Comparison of ENCODE assay signal across 8 mouse cellular contexts in genomic region chr4:43382155-43383020, GRCm38 (mm10). TPM values are rescaled to one million over a fixed set of nuclear protein-coding genes. Genes with fewer than 3 reads are reported as not detected.
A peak's percentile ranks its signal among the peaks of the same experiment; 100 is the strongest.
DNase-seq lines count a peak whose midpoint lies in the region; ATAC-seq and TF ChIP-seq lines count a peak whose summit lies in the region.

No protein-coding gene starts in this region.

- WGBS in heart, embryonic 13.5 days = 6% methylated on average over 30 of the region's 33 CpGs
- WGBS in liver, embryonic 16.5 days (ENCODE audit: insufficient replicate concordance) = 5% methylated on average over 30 of the region's 33 CpGs

- peak overlapping the region; percentile 69 for H3K27ac ChIP-seq in heart, embryonic 13.5 days (replicated peaks)
- H3K27ac ChIP-seq in liver, embryonic 16.5 days (ENCODE audit: low read length) = no peak overlapping the region; the same call in 1 of the 2 replicates

- H3K9ac ChIP-seq in heart, embryonic 13.5 days = peak overlapping the region; percentile 96
- peak overlapping the region; percentile 55 for H3K9ac ChIP-seq in liver, embryonic 16.5 days (ENCODE audit: low read depth, low read length)

- H3K4me1 ChIP-seq in erythroblast, embryonic 14.5 days (ENCODE audit: control insufficient read depth) = peaks cover 2% of the 10 kb centered on the region; the same call in 1 of the 2 replicates
- peaks cover 44% of the 10 kb centered on the region for H3K4me1 ChIP-seq in E14TG2a.4 (replicated peaks; ENCODE audit: low read depth, low read length)
- peaks cover 23% of the 10 kb centered on the region for H3K4me1 ChIP-seq in heart, embryonic 13.5 days
- H3K4me1 ChIP-seq in liver, embryonic 16.5 days (ENCODE audit: control insufficient read depth, low read depth, low read length) = no peaks in the 10 kb centered on the region; the same call in 1 of the 2 replicates

- ATAC-seq in erythroblast, adult 5-6 weeks (replicated peaks; ENCODE audit: low FRiP score, poor library complexity, severe bottlenecking) = no peak
- peak; percentile 38; the same call in 1 of the 2 replicates for ATAC-seq in heart, embryonic 13.5 days (ENCODE audit: extremely low read depth, insufficient number of reproducible peaks, low FRiP score, low TSS enrichment)
- peak; percentile 32 for ATAC-seq in liver, embryonic 16.5 days (ENCODE audit: low read depth)

- no peak for TF ChIP-seq CTCF in E14TG2a.4 (conservative IDR thresholded peaks at IDR 0.05; ENCODE audit: low read length)

- peak overlapping the region; percentile 86 for H3K4me2 ChIP-seq in heart, embryonic 13.5 days
- H3K4me2 ChIP-seq in liver, embryonic 16.5 days (ENCODE audit: low read depth, low read length) = peak overlapping the region; percentile 62

- H3K36me3 ChIP-seq in erythroblast, embryonic 14.5 days (ENCODE audit: control insufficient read depth) = no peaks in the 10 kb centered on the region
- no peaks in the 10 kb centered on the region for H3K36me3 ChIP-seq in E14TG2a.4 (ENCODE audit: insufficient read depth, low read length)
- H3K36me3 ChIP-seq in heart, embryonic 13.5 days = peaks cover 4% of the 10 kb centered on the region; the same call in 1 of the 2 replicates
- no peaks in the 10 kb centered on the region for H3K36me3 ChIP-seq in liver, embryonic 16.5 days (ENCODE audit: control insufficient read depth, insufficient read depth)

- H3K9me3 ChIP-seq in erythroblast, embryonic 14.5 days (ENCODE audit: control insufficient read depth, low read length) = no peaks in the 10 kb centered on the region
- no peaks in the 10 kb centered on the region for H3K9me3 ChIP-seq in E14TG2a.4 (ENCODE audit: low read length)
- no peaks in the 10 kb centered on the region for H3K9me3 ChIP-seq in heart, embryonic 13.5 days
- no peaks in the 10 kb centered on the region for H3K9me3 ChIP-seq in liver, embryonic 16.5 days (replicated peaks; ENCODE audit: control insufficient read depth, low read length)

- DNase-seq in thymus, postnatal 0 days (ENCODE audit: low spot score) = no peak
- no peak for DNase-seq in thymus, postnatal 36 days
- no peak for DNase-seq in cerebellum, adult 11-12 months

- peaks cover 15% of the 10 kb centered on the region for H3K27me3 ChIP-seq in erythroblast, embryonic 14.5 days (ENCODE audit: control insufficient read depth)
- peaks cover 34% of the 10 kb centered on the region for H3K27me3 ChIP-seq in E14TG2a.4 (ENCODE audit: insufficient read depth, low read length)
- H3K27me3 ChIP-seq in heart, embryonic 13.5 days (replicated peaks) = peaks cover 5% of the 10 kb centered on the region
- H3K27me3 ChIP-seq in liver, embryonic 16.5 days (ENCODE audit: control insufficient read depth, insufficient read depth, low read depth, low read length) = peaks cover 12% of the 10 kb centered on the region

- H3K4me3 ChIP-seq in erythroblast, embryonic 14.5 days (replicated peaks) = peak overlapping the region; percentile 52
- peak overlapping the region; percentile 82 for H3K4me3 ChIP-seq in E14TG2a.4 (replicated peaks; ENCODE audit: low read length)
- peak overlapping the region; percentile 82 for H3K4me3 ChIP-seq in heart, embryonic 13.5 days
- peak overlapping the region; percentile 59 for H3K4me3 ChIP-seq in liver, embryonic 16.5 days (ENCODE audit: low read depth, low read length)

RNA-seq across cellular contexts. Expression of gene Rusc2, which starts 0.6 kb away (rescaled TPM):
- polyA plus RNA-seq in erythroblast, embryonic 14.5 days (2012) = 0.03 TPM in 1 of 2 replicates, not detected in the other
- total RNA-seq in erythroblast, adult 5-6 weeks (2015; ENCODE audit: low replicate concordance) = 0.63 TPM in 1 of 2 replicates, not detected in the other
- 0.17 TPM in 1 of 2 replicates, not detected in the other for total RNA-seq in erythroblast, adult 5-6 weeks (2017; ENCODE audit: low replicate concordance)
- polyA plus RNA-seq in heart, embryonic 13.5 days (2015; fragmentation: Nextera tagmentation; extraction: Ambion mirVana) = 9.9 and 13.9 TPM in 2 replicates
- polyA plus RNA-seq in liver, embryonic 16.5 days (2015; fragmentation: Nextera tagmentation; extraction: Ambion mirVana) = 2.0 and 2.9 TPM in 2 replicates
- 0.48 and 0.69 TPM in 2 replicates for polyA plus RNA-seq in thymus, postnatal 0 days (2015; fragmentation: Nextera tagmentation; extraction: Ambion mirVana)

RNA-seq across cellular contexts. Expression of gene Fam166b, which starts 46.5 kb away (rescaled TPM):
- polyA plus RNA-seq in erythroblast, embryonic 14.5 days (2012) = 0.05 and 0.10 TPM in 2 replicates
- not detected in 2 replicates for total RNA-seq in erythroblast, adult 5-6 weeks (2015; ENCODE audit: low replicate concordance)
- total RNA-seq in erythroblast, adult 5-6 weeks (2017; ENCODE audit: low replicate concordance) = not detected in 2 replicates
- polyA plus RNA-seq in heart, embryonic 13.5 days (2015; fragmentation: Nextera tagmentation; extraction: Ambion mirVana) = 0.11 TPM in 1 of 2 replicates, not detected in the other
- polyA plus RNA-seq in liver, embryonic 16.5 days (2015; fragmentation: Nextera tagmentation; extraction: Ambion mirVana) = not detected in 2 replicates
- polyA plus RNA-seq in thymus, postnatal 0 days (2015; fragmentation: Nextera tagmentation; extraction: Ambion mirVana) = 0.14 and 0.19 TPM in 2 replicates

RNA-seq across cellular contexts. Expression of gene Tesk1, which starts 59.4 kb away (rescaled TPM):
- 1.6 and 1.9 TPM in 2 replicates for polyA plus RNA-seq in erythroblast, embryonic 14.5 days (2012)
- total RNA-seq in erythroblast, adult 5-6 weeks (2015; ENCODE audit: low replicate concordance) = 1.7 and 2.3 TPM in 2 replicates
- 0.98 and 1.5 TPM in 2 replicates for total RNA-seq in erythroblast, adult 5-6 weeks (2017; ENCODE audit: low replicate concordance)
- 3.8 and 4.0 TPM in 2 replicates for polyA plus RNA-seq in heart, embryonic 13.5 days (2015; fragmentation: Nextera tagmentation; extraction: Ambion mirVana)
- polyA plus RNA-seq in liver, embryonic 16.5 days (2015; fragmentation: Nextera tagmentation; extraction: Ambion mirVana) = 0.15 TPM in 2 replicates
- 2.1 and 2.8 TPM in 2 replicates for polyA plus RNA-seq in thymus, postnatal 0 days (2015; fragmentation: Nextera tagmentation; extraction: Ambion mirVana)
